Mouse (Mus musculus): ENCODE measurements around the gene Spata20. TPM values are rescaled to one million over a fixed set of nuclear protein-coding genes. Genes with fewer than 3 reads are reported as not detected.

Gene Spata20
- polyA plus RNA-seq, 1 experiment: not detected

- H3K27ac ChIP-seq (ENCODE audit: insufficient read depth, low read depth, low read length): no peak overlapping the region
- peaks cover 5% of the 10 kb centered on the region; the same call in 1 of the 2 replicates for H3K4me1 ChIP-seq (ENCODE audit: control insufficient read depth, insufficient read depth, low read length)
- peak overlapping the region; percentile 34 for H3K4me3 ChIP-seq (ENCODE audit: insufficient read depth, low read length)
- TF ChIP-seq POLR2A (IDR thresholded peaks at IDR 0.05; ENCODE audit: borderline replicate concordance, low read depth, low read length): no peak
- no peak for TF ChIP-seq CTCF (IDR thresholded peaks at IDR 0.05; ENCODE audit: low read depth, low read length)
Observed at GRCm38 (mm10) chr11:94472916-94473706, 12.9 kb downstream of the Spata20 start.

DNA sequence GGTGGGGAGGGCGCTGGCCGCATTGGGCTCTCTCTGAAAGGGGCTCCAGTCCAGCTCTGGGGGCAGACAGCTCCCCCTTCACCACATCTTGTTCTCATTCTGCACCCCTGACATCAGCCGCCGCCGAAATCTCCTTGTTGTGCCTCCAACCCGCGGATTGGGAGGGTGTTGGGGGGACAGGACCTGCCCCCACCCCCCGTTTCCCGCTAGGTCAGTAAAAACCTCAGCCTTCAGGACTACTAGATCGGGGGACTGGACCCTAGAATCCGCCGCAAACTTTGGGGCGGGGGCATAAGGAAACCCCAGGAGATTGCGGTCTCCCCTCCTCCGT lies 13.4 kb downstream of the Spata20 start:
- TF ChIP-seq CTCF (IDR thresholded peaks at IDR 0.05; ENCODE audit: low read depth, low read length) (no peak), POLR2A (IDR thresholded peaks at IDR 0.05; ENCODE audit: borderline replicate concordance, low read depth, low read length) (no peak)
- Histone ChIP-seq H3K27ac (ENCODE audit: insufficient read depth, low read depth, low read length) (no peak overlapping the region), H3K4me3 (ENCODE audit: insufficient read depth, low read length) (no peak overlapping the region), H3K4me1 (ENCODE audit: control insufficient read depth, insufficient read depth, low read length) (peaks cover 11% of the 10 kb centered on the region)

DNA sequence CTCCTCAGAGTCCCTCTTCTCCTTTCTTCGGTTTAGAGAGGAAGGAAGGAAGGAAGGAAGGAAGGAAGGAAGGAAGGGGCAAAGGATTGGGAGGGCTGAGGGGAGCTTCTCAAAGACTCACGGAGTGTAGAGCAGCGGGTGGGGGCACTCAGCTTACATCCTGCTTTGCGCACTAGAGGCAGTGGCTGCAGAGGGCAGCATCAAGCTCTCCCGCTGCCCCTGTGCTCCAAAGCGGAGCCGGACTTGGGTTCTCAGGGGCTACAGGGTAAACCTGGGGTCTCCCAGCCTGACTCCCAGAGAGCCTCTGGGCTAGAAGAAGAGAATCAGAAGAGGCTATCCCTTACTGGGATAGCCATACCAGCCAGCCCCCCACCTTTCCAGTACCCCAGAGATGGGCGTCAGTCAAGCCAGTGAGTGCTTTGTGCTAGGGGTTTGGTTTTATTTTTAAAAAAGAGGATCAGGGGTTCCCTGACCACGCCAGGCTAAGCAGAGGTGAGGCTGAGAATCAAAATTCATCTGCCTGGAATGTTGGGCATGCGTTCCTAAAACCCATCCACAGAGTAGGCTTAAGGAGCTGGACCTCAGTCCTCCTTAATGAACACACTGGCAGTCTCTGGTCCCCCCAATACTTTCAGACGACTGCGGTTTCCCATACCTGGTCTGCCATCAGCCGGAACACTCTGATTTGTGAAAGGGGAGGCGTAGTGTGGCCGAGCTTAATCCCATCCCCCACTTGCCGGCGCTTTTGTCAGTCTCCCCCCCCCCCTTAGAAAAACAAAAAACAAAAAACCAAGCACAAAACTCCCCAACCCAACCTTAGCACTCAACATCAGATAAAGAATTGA lies 14.0 kb downstream of the Spata20 start:
- no peak overlapping the region for H3K27ac ChIP-seq (ENCODE audit: insufficient read depth, low read depth, low read length)
- no peak overlapping the region for H3K4me3 ChIP-seq (ENCODE audit: insufficient read depth, low read length)
- peaks cover 15% of the 10 kb centered on the region for H3K4me1 ChIP-seq (ENCODE audit: control insufficient read depth, insufficient read depth, low read length)
- TF ChIP-seq CTCF (IDR thresholded peaks at IDR 0.05; ENCODE audit: low read depth, low read length) (no peak), POLR2A (IDR thresholded peaks at IDR 0.05; ENCODE audit: borderline replicate concordance, low read depth, low read length) (no peak)

- no peak overlapping the region for H3K4me3 ChIP-seq (ENCODE audit: insufficient read depth, low read length)
- TF ChIP-seq POLR2A (IDR thresholded peaks at IDR 0.05; ENCODE audit: borderline replicate concordance, low read depth, low read length): no peak
- no peak for TF ChIP-seq CTCF (IDR thresholded peaks at IDR 0.05; ENCODE audit: low read depth, low read length)
- peaks cover 21% of the 10 kb centered on the region for H3K4me1 ChIP-seq (ENCODE audit: control insufficient read depth, insufficient read depth, low read length)
- no peak overlapping the region for H3K27ac ChIP-seq (ENCODE audit: insufficient read depth, low read depth, low read length)
Observed at GRCm38 (mm10) chr11:94470391-94470790, 15.6 kb downstream of the Spata20 start.

- H3K27ac ChIP-seq (ENCODE audit: insufficient read depth, low read depth, low read length): no peak overlapping the region
- TF ChIP-seq CTCF (IDR thresholded peaks at IDR 0.05; ENCODE audit: low read depth, low read length) (no peak), POLR2A (IDR thresholded peaks at IDR 0.05; ENCODE audit: borderline replicate concordance, low read depth, low read length) (no peak)
- no peak overlapping the region for H3K4me3 ChIP-seq (ENCODE audit: insufficient read depth, low read length)
- H3K4me1 ChIP-seq (ENCODE audit: control insufficient read depth, insufficient read depth, low read length): peaks cover 19% of the 10 kb centered on the region
Observed at GRCm38 (mm10) chr11:94469136-94470064, 16.6 kb downstream of the Spata20 start.

GRCm38 (mm10) chr11:94468582-94469064 lies 17.4 kb downstream of the Spata20 start:
- TF ChIP-seq POLR2A (IDR thresholded peaks at IDR 0.05; ENCODE audit: borderline replicate concordance, low read depth, low read length) (no peak), CTCF (IDR thresholded peaks at IDR 0.05; ENCODE audit: low read depth, low read length) (no peak)
- Histone ChIP-seq H3K4me1 (ENCODE audit: control insufficient read depth, insufficient read depth, low read length) (peaks cover 19% of the 10 kb centered on the region), H3K4me3 (ENCODE audit: insufficient read depth, low read length) (no peak overlapping the region), H3K27ac (ENCODE audit: insufficient read depth, low read depth, low read length) (no peak overlapping the region)

- TF ChIP-seq CTCF (IDR thresholded peaks at IDR 0.05; ENCODE audit: low read depth, low read length) (no peak), POLR2A (IDR thresholded peaks at IDR 0.05; ENCODE audit: borderline replicate concordance, low read depth, low read length) (no peak)
Observed at GRCm38 (mm10) chr11:94466333-94466855, 19.6 kb downstream of the Spata20 start.

GRCm38 (mm10) chr11:94464170-94464569 lies 21.8 kb downstream of the Spata20 start:
- Histone ChIP-seq H3K4me3 (ENCODE audit: insufficient read depth, low read length) (no peak overlapping the region), H3K4me1 (ENCODE audit: control insufficient read depth, insufficient read depth, low read length) (peaks cover 19% of the 10 kb centered on the region), H3K27ac (ENCODE audit: insufficient read depth, low read depth, low read length) (no peak overlapping the region)
- TF ChIP-seq CTCF (IDR thresholded peaks at IDR 0.05; ENCODE audit: low read depth, low read length) (no peak), POLR2A (IDR thresholded peaks at IDR 0.05; ENCODE audit: borderline replicate concordance, low read depth, low read length) (no peak)

More at GRCm38 (mm10) chr11:94466333-94466855, 19.6 kb downstream of the Spata20 start:
- Histone ChIP-seq H3K4me3 (ENCODE audit: insufficient read depth, low read length) (no peak overlapping the region), H3K4me1 (ENCODE audit: control insufficient read depth, insufficient read depth, low read length) (peaks cover 19% of the 10 kb centered on the region), H3K27ac (ENCODE audit: insufficient read depth, low read depth, low read length) (no peak overlapping the region)

GRCm38 (mm10) chr11:94461856-94462255 lies 24.1 kb downstream of the Spata20 start:
- no peak overlapping the region for H3K4me3 ChIP-seq (ENCODE audit: insufficient read depth, low read length)
- no peak for TF ChIP-seq CTCF (IDR thresholded peaks at IDR 0.05; ENCODE audit: low read depth, low read length)
- no peak for TF ChIP-seq POLR2A (IDR thresholded peaks at IDR 0.05; ENCODE audit: borderline replicate concordance, low read depth, low read length)

More at GRCm38 (mm10) chr11:94461856-94462255, 24.1 kb downstream of the Spata20 start:
- Histone ChIP-seq H3K4me1 (ENCODE audit: control insufficient read depth, insufficient read depth, low read length) (peaks cover 4% of the 10 kb centered on the region), H3K27ac (ENCODE audit: insufficient read depth, low read depth, low read length) (no peak overlapping the region)
